Mouse (Mus musculus): ENCODE measurements around the gene Ankrd11. TPM values are rescaled to one million over a fixed set of nuclear protein-coding genes. Genes with fewer than 3 reads are reported as not detected.

Ankrd11 gene
- total and polyA plus RNA-seq, 3 experiments = 49.2 to 235 (median 87.7) TPM

- H3K4me1 ChIP-seq (ENCODE audit: control insufficient read depth in 1 of 2, insufficient read depth in 2 of 2, low read length in 2 of 2) = peaks cover 46 to 50% of the 10 kb centered on the region in 2 experiments
- no peak for TF ChIP-seq MAZ (IDR thresholded peaks at IDR 0.05; ENCODE audit: low read depth, low read length)
- no peak for TF ChIP-seq MAX (IDR thresholded peaks at IDR 0.05; ENCODE audit: low read length)
- no peak for TF ChIP-seq MYC (IDR thresholded peaks at IDR 0.05; ENCODE audit: low read depth, low read length)
- TF ChIP-seq ZMIZ1 (IDR thresholded peaks at IDR 0.05; ENCODE audit: low read depth, low read length) = no peak
- TF ChIP-seq TAL1 (IDR thresholded peaks at IDR 0.05; ENCODE audit: low read length) = no peak
- TF ChIP-seq CHD2 (IDR thresholded peaks at IDR 0.05; ENCODE audit: low read length) = no peak
- TF ChIP-seq GATA1 (IDR thresholded peaks at IDR 0.05; ENCODE audit: low read depth, low read length) = no peak
- no peak for TF ChIP-seq TCF12 (IDR thresholded peaks at IDR 0.05; ENCODE audit: low read depth, low read length)
- TF ChIP-seq EP300 (IDR thresholded peaks at IDR 0.05; ENCODE audit: low read depth in 1 of 2, low read length in 2 of 2) = no peak
- TF ChIP-seq POLR2A (IDR thresholded peaks at IDR 0.05; ENCODE audit: control insufficient read depth in 1 of 2, insufficient read depth in 1 of 2, low read depth in 1 of 2, low read length in 2 of 2, poor library complexity in 1 of 2) = no peak
- TF ChIP-seq NELFE (IDR thresholded peaks at IDR 0.05; ENCODE audit: low read depth, low read length) = no peak
- TF ChIP-seq SMC3 (IDR thresholded peaks at IDR 0.05; ENCODE audit: low read depth, low read length) = no peak
- no peak for TF ChIP-seq ZC3H11A (IDR thresholded peaks at IDR 0.05; ENCODE audit: low read depth, low read length)
- no peak for TF ChIP-seq MEF2A (IDR thresholded peaks at IDR 0.05; ENCODE audit: extremely low read depth, insufficient replicate concordance, low read depth, low read length, poor library complexity, severe bottlenecking)
- no peak for TF ChIP-seq NRF1 (IDR thresholded peaks at IDR 0.05; ENCODE audit: insufficient read depth, low read depth, low read length, poor library complexity, severe bottlenecking)
- DNase-seq (ENCODE audit: low read depth, low spot score) = no peak
- peaks cover 7 to 70% of the 10 kb centered on the region in 2 experiments for H3K36me3 ChIP-seq (ENCODE audit: control insufficient read depth in 1 of 2, insufficient read depth in 2 of 2, low read length in 2 of 2)
- no peaks in the 10 kb centered on the region for H3K27me3 ChIP-seq (ENCODE audit: control insufficient read depth in 1 of 2, insufficient read depth in 2 of 2, low read length in 2 of 2)
- H3K9ac ChIP-seq (ENCODE audit: control insufficient read depth, low read depth, low read length, poor library complexity, severe bottlenecking) = no peak overlapping the region
- no peaks in the 10 kb centered on the region for H3K9me3 ChIP-seq (replicated peaks; ENCODE audit: insufficient read depth, low read length)
- H3K4me3 ChIP-seq (ENCODE audit: control insufficient read depth in 1 of 2, insufficient read depth in 1 of 2, low read depth in 2 of 2, low read length in 2 of 2) = no peak overlapping the region
- H3K79me2 ChIP-seq (ENCODE audit: control insufficient read depth, insufficient read depth, low read length, poor library complexity) = peaks cover 81% of the 10 kb centered on the region
- H3K27ac ChIP-seq (ENCODE audit: control insufficient read depth, low read depth, low read length) = peak overlapping the region; percentile 48
These were observed 81.8 kb downstream of the Ankrd11 start for GRCm38 (mm10) chr8:122960323-122960722.

- DNase-seq (ENCODE audit: low read depth, low spot score) = peak; percentile 58
- H3K4me3 ChIP-seq (ENCODE audit: control insufficient read depth in 1 of 2, insufficient read depth in 1 of 2, low read depth in 2 of 2, low read length in 2 of 2) = no peak overlapping the region
These were observed 86.1 kb downstream of the Ankrd11 start for GRCm38 (mm10) chr8:122955997-122956396.

More at GRCm38 (mm10) chr8:122955997-122956396, 86.1 kb downstream of the Ankrd11 start:
- Histone ChIP-seq H3K27me3 (ENCODE audit: control insufficient read depth in 1 of 2, insufficient read depth in 2 of 2, low read length in 2 of 2) (no peaks in the 10 kb centered on the region), H3K27ac (ENCODE audit: control insufficient read depth, low read depth, low read length) (peak overlapping the region; percentile 52), H3K9ac (ENCODE audit: control insufficient read depth, low read depth, low read length, poor library complexity, severe bottlenecking) (no peak overlapping the region), H3K79me2 (ENCODE audit: control insufficient read depth, insufficient read depth, low read length, poor library complexity) (peaks cover 86% of the 10 kb centered on the region), H3K36me3 (ENCODE audit: control insufficient read depth in 1 of 2, insufficient read depth in 2 of 2, low read length in 2 of 2) (peaks cover 7 to 64% of the 10 kb centered on the region in 2 experiments), H3K9me3 (replicated peaks; ENCODE audit: insufficient read depth, low read length) (no peaks in the 10 kb centered on the region), H3K4me1 (ENCODE audit: control insufficient read depth in 1 of 2, insufficient read depth in 2 of 2, low read length in 2 of 2) (peaks cover 39 to 50% of the 10 kb centered on the region in 2 experiments)
- no peak for TF ChIP-seq UBTF (IDR thresholded peaks at IDR 0.05; ENCODE audit: borderline replicate concordance, insufficient read depth, low read depth, low read length)
- TF ChIP-seq ETS1 (IDR thresholded peaks at IDR 0.05; ENCODE audit: low read depth, low read length) = peak; percentile 36; the same call in 1 of the 2 replicates
- no peak for TF ChIP-seq BHLHE40 (IDR thresholded peaks at IDR 0.05; ENCODE audit: borderline replicate concordance, low read depth, low read length)
- TF ChIP-seq TAL1 (IDR thresholded peaks at IDR 0.05; ENCODE audit: low read length) = peak; percentile 31
- peak; percentile 69 to 82 for TF ChIP-seq EP300 (IDR thresholded peaks at IDR 0.05; ENCODE audit: low read depth in 1 of 2, low read length in 2 of 2)
- TF ChIP-seq TCF12 (IDR thresholded peaks at IDR 0.05; ENCODE audit: low read depth, low read length) = peak; percentile 63
- TF ChIP-seq SIN3A (IDR thresholded peaks at IDR 0.05; ENCODE audit: low read length) = 0 out of 2 replicates have a peak, but pooled peaks have one; percentile 52
- TF ChIP-seq MXI1 (IDR thresholded peaks at IDR 0.05; ENCODE audit: low read depth, low read length) = peak; percentile 59; the same call in 1 of the 2 replicates
- 0 out of 2 replicates have a peak, but pooled peaks have one; percentile 17 for TF ChIP-seq HCFC1 (IDR thresholded peaks at IDR 0.05; ENCODE audit: low read depth, low read length)
- TF ChIP-seq MAFK (IDR thresholded peaks at IDR 0.05; ENCODE audit: borderline replicate concordance, low read depth, low read length) = no peak
- no peak for TF ChIP-seq ZMIZ1 (IDR thresholded peaks at IDR 0.05; ENCODE audit: low read depth, low read length)
- no peak for TF ChIP-seq MAZ (IDR thresholded peaks at IDR 0.05; ENCODE audit: low read depth, low read length)
- no peak for TF ChIP-seq USF1 (IDR thresholded peaks at IDR 0.05; ENCODE audit: low read depth, low read length)
- 0 out of 2 replicates have a peak, but pooled peaks have one; percentile 40 for TF ChIP-seq RCOR1 (IDR thresholded peaks at IDR 0.05; ENCODE audit: low read depth, low read length)
- TF ChIP-seq POLR2A (IDR thresholded peaks at IDR 0.05; ENCODE audit: control insufficient read depth in 1 of 2, insufficient read depth in 1 of 2, low read depth in 1 of 2, low read length in 2 of 2, poor library complexity in 1 of 2) = no peak
- no peak for TF ChIP-seq MYB (IDR thresholded peaks at IDR 0.05; ENCODE audit: low read depth, low read length)
- peak; percentile 25; the same call in 1 of the 2 replicates for TF ChIP-seq MAX (IDR thresholded peaks at IDR 0.05; ENCODE audit: low read length)
- TF ChIP-seq GATA1 (IDR thresholded peaks at IDR 0.05; ENCODE audit: low read depth, low read length) = peak; percentile 44; the same call in 1 of the 2 replicates
- TF ChIP-seq ZNF384 (IDR thresholded peaks at IDR 0.05; ENCODE audit: low read depth, low read length) = peak; percentile 47; the same call in 1 of the 2 replicates
- no peak for TF ChIP-seq ELF1 (IDR thresholded peaks at IDR 0.05; ENCODE audit: low read depth, low read length)
